Mouse (Mus musculus) heart, embryonic 11.5 days (tissue): ENCODE measurements around the gene Zbtb20. TPM values are rescaled to one million over a fixed set of nuclear protein-coding genes. Genes with fewer than 3 reads are reported as not detected.
A peak's percentile ranks its signal among the peaks of the same experiment; 100 is the strongest.

Experiments used
- ATAC-seq: fragments of 200-750 bp; cut with Nextera tagmentation; replicated peaks from 2 replicates; pipeline ENCODE4 v1.8.0; 2017; ENCODE audit warnings: moderate library complexity; ENCODE audit not compliant: insufficient number of reproducible peaks, low FRiP score, low TSS enrichment
- H3K27ac ChIP-seq: fragments of 300-500 bp; sonication (generic); 2 replicates; pipeline ENCODE4 v1.5.1; 2014; ENCODE audit warnings: mild to moderate bottlenecking, low read depth, low read length
- H3K27me3 ChIP-seq: fragments of 300-500 bp; sonication (generic); 2 replicates; pipeline ENCODE4 v1.6.1; 2014; ENCODE audit warnings: mild to moderate bottlenecking, low read length, mixed read lengths; ENCODE audit not compliant: control insufficient read depth, insufficient read depth
- H3K36me3 ChIP-seq: fragments of 300-500 bp; sonication (generic); 2 replicates; pipeline ENCODE4 v1.6.1; 2014; ENCODE audit warnings: mild to moderate bottlenecking, low read length, moderate library complexity, mixed read lengths; ENCODE audit not compliant: control insufficient read depth, insufficient read depth
- H3K4me1 ChIP-seq: fragments of 300-500 bp; sonication (generic); 2 replicates; pipeline ENCODE4 v1.6.1; 2014; ENCODE audit warnings: low read length; ENCODE audit not compliant: control insufficient read depth, insufficient read depth
- H3K4me2 ChIP-seq: fragments of 300-500 bp; sonication (generic); 2 replicates; pipeline ENCODE4 v1.6.1; 2014; ENCODE audit warnings: mild to moderate bottlenecking, moderate library complexity
- H3K4me3 ChIP-seq: fragments of 300-500 bp; sonication (generic); 2 replicates; pipeline ENCODE4 v1.5.1; 2014; ENCODE audit warnings: low read depth, low read length
- H3K9ac ChIP-seq: fragments of 300-500 bp; sonication (generic); 2 replicates; pipeline ENCODE4 v1.6.1; 2014; ENCODE audit warnings: mild to moderate bottlenecking, low read depth, low read length, moderate library complexity
- H3K9me3 ChIP-seq: fragments of 300-500 bp; sonication (generic); replicated peaks from 2 replicates; pipeline ENCODE4 v1.6.1; 2016; ENCODE audit warnings: low read length; ENCODE audit not compliant: control insufficient read depth
- WGBS: fragments of 180-500 bp; shearing (Covaris S2); extraction: QIAGEN DNeasy Blood & Tissue Kit; methylation state at CpG from one replicate; pipeline ENCODE4 v1.1.7; 2014; ENCODE audit not compliant: insufficient replicate concordance; 5-methylcytosine and 5-hydroxymethylcytosine counted together
- polyA plus RNA-seq: library from polyadenylated mRNA; unstranded; fragments of >200 nt; fragmentation: Nextera tagmentation; extraction: Ambion mirVana; gene quantifications from 2 replicates; pipeline ENCODE4 v1.2.1, GENCODE M21; 2014

Zbtb20 gene
- polyA plus RNA-seq, 1 experiment from 2014 or later = 39.0 TPM

- 66% methylated on average over 3 of the region's 3 CpGs for WGBS
- H3K9ac ChIP-seq = no peak overlapping the region
- no peaks in the 10 kb centered on the region for H3K27me3 ChIP-seq
- H3K36me3 ChIP-seq = no peaks in the 10 kb centered on the region
- H3K27ac ChIP-seq = no peak overlapping the region
- ATAC-seq = no peak
- H3K4me3 ChIP-seq = no peak overlapping the region
- no peaks in the 10 kb centered on the region for H3K4me1 ChIP-seq
- H3K4me2 ChIP-seq = no peak overlapping the region
- no peaks in the 10 kb centered on the region for H3K9me3 ChIP-seq
Observed at GRCm38 (mm10) chr16:43291423-43291822, 415.7 kb downstream of the Zbtb20 start.

DNA sequence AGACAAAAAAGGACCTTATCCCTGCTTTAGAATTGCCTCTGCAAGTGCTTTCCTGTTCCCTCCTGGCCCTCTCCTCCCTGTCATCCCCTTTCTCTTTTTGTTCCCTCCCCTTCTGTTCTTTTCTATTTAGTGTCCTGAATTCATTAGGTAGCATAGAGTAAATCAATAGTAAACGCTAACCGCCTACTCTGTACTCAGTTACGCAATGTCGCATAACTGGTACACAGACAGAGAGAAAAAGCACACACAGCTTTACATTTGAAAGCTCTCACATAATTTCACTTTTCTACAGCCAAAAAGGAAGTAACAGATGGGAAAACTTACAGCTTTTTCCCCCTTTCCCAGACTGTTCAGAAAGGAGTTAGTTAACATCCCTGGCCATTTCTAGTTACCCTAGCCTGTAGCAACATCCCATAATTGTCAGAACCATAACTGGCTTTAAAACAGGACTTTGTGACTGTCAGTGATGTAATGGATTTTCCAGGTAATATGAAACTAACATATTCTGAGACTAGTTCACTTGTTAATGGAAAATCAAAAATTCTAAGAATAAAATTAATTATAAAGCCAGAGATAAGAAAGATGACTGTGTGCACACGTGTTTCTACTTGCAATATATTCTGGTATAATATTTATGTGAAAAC, 422.4 kb downstream of the Zbtb20 start:
- no peak overlapping the region for H3K9ac ChIP-seq
- no peak for ATAC-seq
- H3K4me2 ChIP-seq = no peak overlapping the region
- peaks cover 8% of the 10 kb centered on the region for H3K4me1 ChIP-seq
- WGBS = 80% methylated on average over 5 of the region's 5 CpGs
- no peak overlapping the region for H3K4me3 ChIP-seq
- no peaks in the 10 kb centered on the region for H3K36me3 ChIP-seq
- H3K9me3 ChIP-seq = no peaks in the 10 kb centered on the region
- H3K27ac ChIP-seq = no peak overlapping the region
- H3K27me3 ChIP-seq = no peaks in the 10 kb centered on the region

DNA sequence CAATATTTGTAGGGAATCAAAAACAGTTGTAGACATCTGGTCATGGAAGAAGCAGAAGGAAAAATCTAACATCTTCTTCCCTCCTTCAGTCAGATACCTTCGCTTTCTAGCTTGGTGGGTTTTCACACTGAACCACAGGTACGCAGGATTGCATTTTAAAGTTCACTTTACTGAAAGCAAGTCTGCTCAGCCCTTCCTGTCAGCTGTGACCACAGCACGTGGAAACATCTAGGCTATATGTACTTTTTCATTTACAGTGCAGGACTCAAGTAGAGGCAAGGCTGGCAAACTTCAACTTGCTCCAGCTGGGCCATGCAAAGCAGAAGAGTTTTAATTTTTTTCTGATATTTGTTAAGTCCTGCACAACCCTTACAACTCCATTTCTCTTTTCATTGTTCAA, 424.7 kb downstream of the Zbtb20 start:
- Histone ChIP-seq H3K4me1 (peaks cover 13% of the 10 kb centered on the region), H3K4me3 (no peak overlapping the region), H3K4me2 (no peak overlapping the region), H3K9me3 (no peaks in the 10 kb centered on the region), H3K27me3 (no peaks in the 10 kb centered on the region), H3K9ac (no peak overlapping the region), H3K36me3 (no peaks in the 10 kb centered on the region), H3K27ac (no peak overlapping the region)
- WGBS = 78% methylated on average over 3 of the region's 3 CpGs
- ATAC-seq = no peak

DNA sequence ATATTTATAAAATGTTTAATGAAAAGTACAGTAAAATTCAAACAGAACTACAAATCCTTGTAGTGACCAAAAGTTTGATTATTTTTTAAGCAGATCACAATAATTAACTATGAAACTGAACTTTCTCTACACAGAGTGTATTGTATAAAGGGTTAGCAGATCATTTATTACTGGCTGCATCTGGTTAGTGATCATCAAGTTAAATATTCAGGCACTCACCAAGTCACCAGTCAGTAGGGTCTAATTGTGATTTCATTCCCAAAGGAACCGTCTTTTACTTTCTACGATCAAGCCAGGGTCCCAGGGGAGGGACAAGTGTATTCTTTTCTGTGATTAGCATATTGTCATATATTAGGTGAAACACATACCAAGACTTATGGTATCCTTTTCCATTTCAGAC, 426.5 kb downstream of the Zbtb20 start:
- Histone ChIP-seq H3K36me3 (no peaks in the 10 kb centered on the region), H3K4me3 (no peak overlapping the region), H3K27me3 (no peaks in the 10 kb centered on the region), H3K4me1 (peaks cover 13% of the 10 kb centered on the region), H3K4me2 (no peak overlapping the region), H3K9ac (no peak overlapping the region), H3K9me3 (no peaks in the 10 kb centered on the region), H3K27ac (no peak overlapping the region)
- WGBS = 89% methylated on average over 2 of the region's 2 CpGs
- no peak for ATAC-seq

- Histone ChIP-seq H3K9ac (peak overlapping the region; percentile 43; the same call in 1 of the 2 replicates), H3K4me3 (no peak overlapping the region), H3K4me2 (no peak overlapping the region; the same call in 1 of the 2 replicates), H3K9me3 (no peaks in the 10 kb centered on the region), H3K27me3 (no peaks in the 10 kb centered on the region), H3K4me1 (peaks cover 13% of the 10 kb centered on the region), H3K36me3 (no peaks in the 10 kb centered on the region), H3K27ac (peak overlapping the region; percentile 86)
- 25% methylated on average over 9 of the region's 9 CpGs for WGBS
- peak; percentile 49; the same call in 1 of the 2 replicates for ATAC-seq
Observed at GRCm38 (mm10) chr16:43303245-43304197, 427.8 kb downstream of the Zbtb20 start.

GRCm38 (mm10) chr16:43309968-43310431, 434.3 kb downstream of the Zbtb20 start:
- Histone ChIP-seq H3K4me3 (no peak overlapping the region), H3K9me3 (no peaks in the 10 kb centered on the region), H3K4me2 (no peak overlapping the region), H3K9ac (no peak overlapping the region), H3K27me3 (no peaks in the 10 kb centered on the region), H3K4me1 (no peaks in the 10 kb centered on the region), H3K27ac (no peak overlapping the region), H3K36me3 (no peaks in the 10 kb centered on the region)
- no peak for ATAC-seq
- WGBS = 54% methylated on average over 4 of the region's 4 CpGs

- Histone ChIP-seq H3K4me3 (no peak overlapping the region), H3K36me3 (no peaks in the 10 kb centered on the region), H3K4me1 (no peaks in the 10 kb centered on the region), H3K9me3 (no peaks in the 10 kb centered on the region), H3K27me3 (no peaks in the 10 kb centered on the region), H3K4me2 (no peak overlapping the region), H3K9ac (no peak overlapping the region), H3K27ac (no peak overlapping the region)
- WGBS = 78% methylated on average over 3 of the region's 3 CpGs
- ATAC-seq = no peak
Observed at GRCm38 (mm10) chr16:43324009-43324408, 448.3 kb downstream of the Zbtb20 start.

DNA sequence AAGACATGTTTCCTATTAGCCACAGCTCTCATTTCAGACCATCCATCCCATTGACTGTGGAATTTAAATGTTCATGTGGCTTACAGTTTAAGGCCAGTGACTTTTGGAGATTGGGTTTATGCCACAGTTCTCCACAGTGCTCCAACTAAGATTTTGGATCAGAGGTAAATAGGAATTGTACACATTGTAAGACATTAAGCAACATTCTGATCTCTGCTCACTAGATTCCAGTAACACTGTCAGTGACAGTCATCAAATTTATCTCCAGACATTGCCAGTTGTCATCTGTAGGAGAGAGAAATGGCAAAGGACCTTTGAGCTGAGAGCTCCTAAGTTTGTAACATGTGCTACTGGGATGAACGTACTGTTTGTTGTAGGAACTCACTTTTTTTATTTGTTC, 452.5 kb downstream of the Zbtb20 start:
- Histone ChIP-seq H3K27me3 (no peaks in the 10 kb centered on the region), H3K9me3 (no peaks in the 10 kb centered on the region), H3K36me3 (no peaks in the 10 kb centered on the region), H3K9ac (no peak overlapping the region), H3K4me1 (peaks cover 5% of the 10 kb centered on the region; the same call in 1 of the 2 replicates), H3K27ac (no peak overlapping the region), H3K4me3 (no peak overlapping the region), H3K4me2 (no peak overlapping the region)
- ATAC-seq = no peak
- WGBS = 60% methylated on average over 1 of the region's 1 CpGs
